Mouse (Mus musculus): Measurements from ENCODE around the gene Tmem14c. TPM values are rescaled to one million over a fixed set of nuclear protein-coding genes. Genes with fewer than 3 reads are reported as not detected.
A peak's percentile ranks its signal among the peaks of the same experiment; 100 is the strongest.

Tmem14c gene
- total and polyA plus RNA-seq, 3 experiments = 140 to 183 (median 178) TPM

DNA sequence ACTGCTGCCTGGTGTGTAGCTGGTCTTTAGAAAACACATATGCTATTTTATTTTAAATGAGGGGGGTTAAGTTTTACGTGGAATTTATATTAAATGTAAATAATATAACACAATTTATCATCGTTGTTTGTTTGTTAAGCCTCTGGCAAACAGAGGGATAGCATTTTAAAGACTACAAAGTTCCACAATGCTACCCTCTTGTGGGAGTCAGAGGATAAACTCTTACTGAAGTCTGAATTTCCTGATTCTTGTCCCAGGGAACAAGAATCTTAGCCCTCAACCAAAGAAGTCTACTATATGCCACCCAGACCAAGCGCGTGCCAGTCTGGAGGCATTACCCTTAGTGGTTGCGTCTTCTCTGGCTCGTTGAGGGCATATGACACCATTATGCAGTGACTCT, 31.2 kb downstream of the Tmem14c start:
- Histone ChIP-seq H3K4me1 (ENCODE audit: control insufficient read depth in 1 of 2, insufficient read depth in 2 of 2) (no peaks in the 10 kb centered on the region), H3K9ac (ENCODE audit: insufficient read depth, low read depth) (no peak overlapping the region), H3K4me3 (replicated peaks in 1 of 3; ENCODE audit: low read depth in 2 of 3, low read length in 2 of 3, poor library complexity in 1 of 3) (no peak overlapping the region), H3K27ac (ENCODE audit: insufficient read depth, low read depth) (no peak overlapping the region), H3K9me3 (replicated peaks; ENCODE audit: low read length) (no peaks in the 10 kb centered on the region), H3K36me3 (replicated peaks in 1 of 2; ENCODE audit: control insufficient read depth in 1 of 2, insufficient read depth in 1 of 2, low read length in 1 of 2) (no peaks in the 10 kb centered on the region), H3K27me3 (replicated peaks) (no peaks in the 10 kb centered on the region), H3K4me2 (ENCODE audit: insufficient read depth, low read depth, poor library complexity, severe bottlenecking) (no peak overlapping the region), H3K79me2 (replicated peaks; ENCODE audit: control insufficient read depth, extremely low read depth, insufficient read depth, poor library complexity, severe bottlenecking) (no peaks in the 10 kb centered on the region)
- dilution Hi-C loops (cut with MboI; ENCODE audit: extremely low pct_ligation_motif_present, extremely low pct_unique_long_range_greater_than_20kb, low sequenced_read_pairs) = no loop called here
- in situ Hi-C loops (cut with MboI; ENCODE audit: low pct_ligation_motif_present, low pct_unique_long_range_greater_than_20kb, low sequenced_read_pairs) = no loop called here
- no peak for DNase-seq (ENCODE audit: extremely low read depth)
- TF ChIP-seq CHD1 (IDR thresholded peaks at IDR 0.05; ENCODE audit: low read depth, low read length) (no peak), USF1 (IDR thresholded peaks at IDR 0.05; ENCODE audit: low read depth, low read length) (no peak), MXI1 (IDR thresholded peaks at IDR 0.05; ENCODE audit: low read depth, low read length) (no peak), POLR2A (IDR thresholded peaks at IDR 0.05; ENCODE audit: low read depth, low read length) (no peak), ZC3H11A (IDR thresholded peaks at IDR 0.05; ENCODE audit: low read depth, low read length) (no peak), MYC (IDR thresholded peaks at IDR 0.05; ENCODE audit: low read depth, low read length) (no peak), SIN3A (IDR thresholded peaks at IDR 0.05; ENCODE audit: low read length) (no peak), CTCF (conservative IDR thresholded peaks at IDR 0.05 in 1 of 2, IDR thresholded peaks at IDR 0.05 in 1 of 2; ENCODE audit: low read depth in 2 of 2, low read length in 2 of 2) (no peak), POLR2AphosphoS2 (IDR thresholded peaks at IDR 0.05; ENCODE audit: low read depth, low read length) (no peak), PAX5 (IDR thresholded peaks at IDR 0.05; ENCODE audit: low read length) (no peak)

DNA sequence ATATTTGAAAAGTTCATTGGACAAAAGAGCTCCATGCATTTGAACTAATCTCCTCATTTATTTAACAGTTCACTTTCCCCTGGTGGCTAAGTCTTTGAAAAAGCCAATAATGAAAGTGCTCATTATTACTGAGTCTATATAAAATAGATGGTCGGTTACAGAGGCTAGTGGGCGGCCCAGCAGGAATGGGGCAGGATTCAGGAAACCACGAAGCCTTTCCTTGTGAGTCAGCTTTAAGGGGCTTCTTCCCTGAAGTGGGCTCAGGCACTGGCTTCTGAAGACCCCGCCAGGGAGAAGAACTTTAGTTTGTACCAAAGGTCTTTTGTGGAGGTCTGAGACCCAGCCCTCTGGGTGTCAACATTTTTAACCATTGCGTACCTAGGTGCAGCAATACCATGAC, 35.9 kb downstream of the Tmem14c start:
- DNase-seq (ENCODE audit: extremely low read depth) = no peak
- Histone ChIP-seq H3K4me2 (ENCODE audit: insufficient read depth, low read depth, poor library complexity, severe bottlenecking) (peak overlapping the region; percentile 12; the same call in 1 of the 2 replicates), H3K27ac (ENCODE audit: insufficient read depth, low read depth) (no peak overlapping the region), H3K36me3 (replicated peaks in 1 of 2; ENCODE audit: control insufficient read depth in 1 of 2, insufficient read depth in 1 of 2, low read length in 1 of 2) (no peaks in the 10 kb centered on the region), H3K4me3 (replicated peaks in 1 of 3; ENCODE audit: low read depth in 2 of 3, low read length in 2 of 3, poor library complexity in 1 of 3) (no peak overlapping the region), H3K9ac (ENCODE audit: insufficient read depth, low read depth) (no peak overlapping the region), H3K27me3 (replicated peaks) (no peaks in the 10 kb centered on the region), H3K79me2 (replicated peaks; ENCODE audit: control insufficient read depth, extremely low read depth, insufficient read depth, poor library complexity, severe bottlenecking) (no peaks in the 10 kb centered on the region), H3K9me3 (replicated peaks; ENCODE audit: low read length) (no peaks in the 10 kb centered on the region), H3K4me1 (ENCODE audit: control insufficient read depth in 1 of 2, insufficient read depth in 2 of 2) (no peaks in the 10 kb centered on the region)
- TF ChIP-seq USF1 (IDR thresholded peaks at IDR 0.05; ENCODE audit: low read depth, low read length) (no peak), JUN (IDR thresholded peaks at IDR 0.05; ENCODE audit: insufficient read depth, low read depth, low read length) (no peak), ZC3H11A (IDR thresholded peaks at IDR 0.05; ENCODE audit: low read depth, low read length) (no peak), NRF1 (IDR thresholded peaks at IDR 0.05; ENCODE audit: low read depth, low read length) (no peak), MAX (IDR thresholded peaks at IDR 0.05; ENCODE audit: low read length) (no peak), ZKSCAN1 (IDR thresholded peaks at IDR 0.05; ENCODE audit: borderline replicate concordance, low read depth, low read length) (no peak), MAFK (IDR thresholded peaks at IDR 0.05; ENCODE audit: insufficient replicate concordance, low read length) (no peak), TCF12 (IDR thresholded peaks at IDR 0.05; ENCODE audit: low read depth, low read length) (no peak), MYC (IDR thresholded peaks at IDR 0.05; ENCODE audit: low read depth, low read length) (no peak), MAZ (IDR thresholded peaks at IDR 0.05; ENCODE audit: low read depth, low read length) (no peak), KAT2A (IDR thresholded peaks at IDR 0.05; ENCODE audit: insufficient replicate concordance, low read length) (no peak)
- dilution Hi-C loops (cut with MboI; ENCODE audit: extremely low pct_ligation_motif_present, extremely low pct_unique_long_range_greater_than_20kb, low sequenced_read_pairs) (no loop called here), in situ Hi-C loops (cut with MboI; ENCODE audit: low pct_ligation_motif_present, low pct_unique_long_range_greater_than_20kb, low sequenced_read_pairs) (no loop called here)

Measured in CH12.LX (cell line).